Mouse (Mus musculus) MEL (cell line): Measurements from ENCODE around the gene Gm5431. TPM values are rescaled to one million over a fixed set of nuclear protein-coding genes. Genes with fewer than 3 reads are reported as not detected.

Source experiments
- DNase-seq: peaks from one replicate; pipeline ENCODE4 v3.0.0; 2011; ENCODE audit warnings: low read depth, low spot score
- H3K27ac ChIP-seq: 2 replicates; pipeline ENCODE4 v1.5.1; 2012; ENCODE audit warnings: low read depth, mild to moderate bottlenecking, control low read depth, low read length, moderate library complexity; ENCODE audit not compliant: control insufficient read depth
- H3K27me3 ChIP-seq, 2 experiments: fragments of 150-350 bp in 1 of 2; sonication (generic) in 1 of 2; 2 replicates each; pipeline ENCODE4 v1.6.1; 2012; ENCODE audit warnings: low read length in 2 of 2, mild to moderate bottlenecking in 2 of 2, improper control_type of control experiment in 1 of 2, moderate library complexity in 1 of 2; ENCODE audit not compliant: insufficient read depth in 2 of 2, control insufficient read depth in 1 of 2
- H3K36me3 ChIP-seq, 2 experiments: 2 replicates each; pipeline ENCODE4 v1.6.1; 2012 to 2014; ENCODE audit warnings: low read length in 2 of 2, improper control_type of control experiment in 1 of 2, inconsistent platforms in 1 of 2, mild to moderate bottlenecking in 1 of 2; ENCODE audit not compliant: insufficient read depth in 2 of 2, control insufficient read depth in 1 of 2
- H3K4me1 ChIP-seq, 2 experiments: fragments of 150-350 bp in 1 of 2; sonication (generic) in 1 of 2; 2 replicates each; pipeline ENCODE4 v1.6.1; 2012; ENCODE audit warnings: low read length in 2 of 2, improper control_type of control experiment in 1 of 2, mild to moderate bottlenecking in 1 of 2; ENCODE audit not compliant: insufficient read depth in 2 of 2, control insufficient read depth in 1 of 2
- H3K4me3 ChIP-seq, 2 experiments: fragments of 150-350 bp in 1 of 2; sonication (generic) in 1 of 2; 2 replicates each; pipeline ENCODE4 v1.5.1; 2012; ENCODE audit warnings: low read depth in 2 of 2, low read length in 2 of 2, mild to moderate bottlenecking in 2 of 2, moderate library complexity in 2 of 2, control low read depth in 1 of 2, improper control_type of control experiment in 1 of 2; ENCODE audit not compliant: control insufficient read depth in 1 of 2, insufficient read depth in 1 of 2
- H3K79me2 ChIP-seq: 2 replicates; pipeline ENCODE4 v1.6.1; 2012; ENCODE audit warnings: mild to moderate bottlenecking, low read length, moderate library complexity; ENCODE audit not compliant: control insufficient read depth, poor library complexity, insufficient read depth
- H3K9ac ChIP-seq: 2 replicates; pipeline ENCODE4 v1.6.1; 2012; ENCODE audit warnings: low read depth, mild to moderate bottlenecking, control low read depth, low read length, moderate library complexity; ENCODE audit not compliant: control insufficient read depth, poor library complexity, severe bottlenecking
- H3K9me3 ChIP-seq: fragments of 150-350 bp; sonication (generic); replicated peaks from 2 replicates; pipeline ENCODE4 v1.6.1; 2012; ENCODE audit warnings: mild to moderate bottlenecking, low read length, improper control_type of control experiment, moderate library complexity; ENCODE audit not compliant: insufficient read depth
- ELF1 ChIP-seq: IDR thresholded peaks from 2 replicates; pipeline ENCODE4 v1.6.1; 2014; ENCODE audit warnings: low read depth, mild to moderate bottlenecking, inconsistent platforms, low read length, improper control_type of control experiment, moderate library complexity
- EP300 ChIP-seq, 2 experiments: IDR thresholded peaks; 2 replicates each; pipeline ENCODE4 v1.6.1; 2011; ENCODE audit warnings: improper control_type of control experiment in 2 of 2, low read length in 2 of 2, low read depth in 1 of 2, mild to moderate bottlenecking in 1 of 2
- GABPA ChIP-seq: IDR thresholded peaks from 2 replicates; pipeline ENCODE4 v1.6.1; 2012; ENCODE audit warnings: low read depth, mild to moderate bottlenecking, inconsistent platforms, low read length, improper control_type of control experiment, moderate library complexity
- KAT2A ChIP-seq: conservative IDR thresholded peaks from 2 replicates; pipeline ENCODE4 v1.6.1; 2012; ENCODE audit warnings: low read depth, low read length, improper control_type of control experiment, inconsistent platforms
- MEF2A ChIP-seq: IDR thresholded peaks from 2 replicates; pipeline ENCODE4 v1.6.1; 2014; ENCODE audit warnings: low read depth, mild to moderate bottlenecking, inconsistent platforms, low read length, improper control_type of control experiment; ENCODE audit not compliant: poor library complexity, insufficient replicate concordance, severe bottlenecking; ENCODE audit errors: extremely low read depth
- MXI1 ChIP-seq: IDR thresholded peaks from 2 replicates; pipeline ENCODE4 v1.6.1; 2011; ENCODE audit warnings: mild to moderate bottlenecking, low read depth, low read length, improper control_type of control experiment
- MYC ChIP-seq: IDR thresholded peaks from 2 replicates; pipeline ENCODE4 v1.6.1; 2011; ENCODE audit warnings: low read depth, mild to moderate bottlenecking, low read length, improper control_type of control experiment, moderate library complexity
- POLR2AphosphoS2 ChIP-seq: IDR thresholded peaks from 2 replicates; pipeline ENCODE4 v1.6.1; 2011; ENCODE audit warnings: low read length, improper control_type of control experiment
- RCOR1 ChIP-seq: IDR thresholded peaks from 2 replicates; pipeline ENCODE4 v1.6.1; 2012; ENCODE audit warnings: low read depth, mild to moderate bottlenecking, inconsistent platforms, low read length, improper control_type of control experiment
- USF1 ChIP-seq: IDR thresholded peaks from 2 replicates; pipeline ENCODE4 v1.6.1; 2014; ENCODE audit warnings: low read depth, mild to moderate bottlenecking, inconsistent platforms, low read length, improper control_type of control experiment, moderate library complexity
- ZKSCAN1 ChIP-seq: IDR thresholded peaks from 2 replicates; pipeline ENCODE4 v1.6.1; 2012; ENCODE audit warnings: low read depth, mild to moderate bottlenecking, inconsistent platforms, low read length, improper control_type of control experiment, moderate library complexity
- polyA plus RNA-seq, 2 experiments: library from polyadenylated mRNA; stranded (reverse) in 1 of 2; unstranded in 1 of 2; fragments of >175 nt in 1 of 2; fragments of >200 nt in 1 of 2; gene quantifications; 2 replicates each; pipeline versions ENCODE4 v1.2.1 to v1.2.4; 2012; ENCODE audit warnings: low replicate concordance in 2 of 2, low read depth in 1 of 2; ENCODE audit not compliant: insufficient read length in 2 of 2, insufficient read depth in 1 of 2, missing spikeins in 1 of 2
- total RNA-seq: library from RNA; depleted of rRNA; stranded (reverse); fragments of 300-350 nt; gene quantifications from 2 replicates; pipeline ENCODE4 v1.2.3, GENCODE M21; 2012

Gm5431 gene
- total and polyA plus RNA-seq, 3 experiments, result 0.04 TPM; not detected in 2

GRCm38 (mm10) chr11:48842378-48842792 lies 59.6 kb downstream of the Gm5431 start:
- H3K9me3 ChIP-seq, result no peaks in the 10 kb centered on the region
- H3K27ac ChIP-seq, result no peak overlapping the region
- H3K9ac ChIP-seq, result no peak overlapping the region
- no peak overlapping the region for H3K4me3 ChIP-seq
- DNase-seq, result no peak
- H3K27me3 ChIP-seq, result no peaks in the 10 kb centered on the region
- 0 out of 4 replicates have a peak, but pooled peaks cover 0 to 8% of the 10 kb centered on the region in 2 experiments for H3K4me1 ChIP-seq
- H3K79me2 ChIP-seq, result no peaks in the 10 kb centered on the region; the same call in 1 of the 2 replicates
- TF ChIP-seq MYC (no peak), GABPA (no peak), EP300 (IDR thresholded peaks at IDR 0.05; ENCODE audit: low read depth in 1 of 2, low read length in 2 of 2) (no peak), ZKSCAN1 (no peak)
- H3K36me3 ChIP-seq, result no peaks in the 10 kb centered on the region; a peak in 1 of 4 replicates

DNA sequence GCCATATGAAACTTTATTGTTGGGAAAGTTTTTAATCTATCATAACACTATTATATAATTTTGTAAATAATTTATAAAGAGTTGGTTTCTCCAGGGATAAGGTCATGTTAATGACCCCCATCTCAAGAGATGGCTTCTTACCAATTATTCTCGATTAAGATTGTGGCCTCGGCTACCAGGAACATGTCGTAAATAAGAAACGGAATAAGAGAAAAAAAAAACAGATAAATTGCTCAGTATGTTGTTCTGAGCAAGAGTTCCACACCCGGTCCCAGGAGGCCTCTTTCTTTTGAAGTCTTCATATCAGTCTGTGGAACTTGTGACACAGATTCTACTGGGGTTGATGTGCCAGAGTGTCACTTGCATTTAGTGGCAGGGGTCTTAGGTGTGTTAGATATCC lies 60.8 kb downstream of the Gm5431 start:
- no peak for TF ChIP-seq USF1
- TF ChIP-seq EP300 (IDR thresholded peaks at IDR 0.05; ENCODE audit: low read depth in 1 of 2, low read length in 2 of 2), result no peak
- no peak for TF ChIP-seq POLR2AphosphoS2
- no peak for TF ChIP-seq ZKSCAN1
- TF ChIP-seq MEF2A, result no peak
- no peak for TF ChIP-seq MXI1
- no peak for TF ChIP-seq GABPA
- no peak for TF ChIP-seq KAT2A
- H3K27me3 ChIP-seq, result no peaks in the 10 kb centered on the region
- no peak for DNase-seq
- no peaks in the 10 kb centered on the region for H3K9me3 ChIP-seq
- H3K36me3 ChIP-seq, result peaks cover 0 to 6% of the 10 kb centered on the region in 2 experiments; a peak in 2 of 4 replicates
- no peak overlapping the region for H3K4me3 ChIP-seq
- no peaks in the 10 kb centered on the region; the same call in 1 of the 2 replicates for H3K79me2 ChIP-seq
- no peak overlapping the region for H3K27ac ChIP-seq
- H3K9ac ChIP-seq, result no peak overlapping the region
- H3K4me1 ChIP-seq, result peaks cover 0 to 17% of the 10 kb centered on the region in 2 experiments; a peak in 2 of 4 replicates

DNA sequence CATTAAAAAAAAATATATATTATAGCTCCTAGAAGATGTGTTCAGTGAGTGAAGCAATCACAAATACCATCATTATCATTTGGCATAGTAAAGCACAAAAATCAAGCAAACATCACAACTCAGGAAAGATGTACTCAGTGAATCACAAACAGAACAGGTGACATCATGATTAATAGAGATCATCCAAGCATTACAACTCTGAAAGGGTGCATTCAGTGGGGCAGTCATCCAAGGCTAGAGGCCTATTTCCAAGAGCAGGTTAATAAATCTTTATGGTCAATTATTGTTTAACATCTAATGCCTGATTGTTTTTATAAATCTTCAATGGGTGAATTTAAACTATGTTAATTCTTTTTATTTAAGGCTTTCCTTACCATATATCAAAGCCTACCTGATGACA lies 61.2 kb downstream of the Gm5431 start:
- Histone ChIP-seq H3K36me3 (peaks cover 0 to 6% of the 10 kb centered on the region in 2 experiments; a peak in 2 of 4 replicates), H3K27ac (no peak overlapping the region), H3K9ac (no peak overlapping the region), H3K4me1 (peaks cover 0 to 20% of the 10 kb centered on the region in 2 experiments; a peak in 2 of 4 replicates), H3K79me2 (no peaks in the 10 kb centered on the region; the same call in 1 of the 2 replicates)
- no peak for DNase-seq
- TF ChIP-seq ELF1 (no peak), POLR2AphosphoS2 (no peak), EP300 (IDR thresholded peaks at IDR 0.05; ENCODE audit: low read depth in 1 of 2, low read length in 2 of 2) (no peak), RCOR1 (no peak)
- TF ChIP-seq, all 39 proteins: peak for 0
- Histone ChIP-seq H3K9me3 (no peaks in the 10 kb centered on the region), H3K4me3 (no peak overlapping the region), H3K27me3 (no peaks in the 10 kb centered on the region)
